Mouse (Mus musculus) G1E (cell line): ENCODE data around the gene Triap1. TPM values are rescaled to one million over a fixed set of nuclear protein-coding genes. Genes with fewer than 3 reads are reported as not detected.

Experiments
- ATAC-seq: 2 replicates; pipeline ENCODE4 v1.8.0; 2016; ENCODE audit warnings: mild to moderate bottlenecking; ENCODE audit not compliant: insufficient number of reproducible peaks, poor library complexity, low FRiP score, severe bottlenecking; ENCODE audit errors: extremely low read depth
- DNase-seq: peaks from one replicate; pipeline ENCODE4 v3.0.0; 2012; ENCODE audit warnings: low spot score
- H3K27me3 ChIP-seq: 2 replicates; pipeline ENCODE4 v1.6.1; 2012; ENCODE audit warnings: mild to moderate bottlenecking, low read length, inconsistent platforms; ENCODE audit not compliant: insufficient read depth
- H3K36me3 ChIP-seq: replicated peaks from 2 replicates; pipeline ENCODE3; 2012; ENCODE audit warnings: mild to moderate bottlenecking, inconsistent platforms
- H3K4me1 ChIP-seq: 2 replicates; pipeline ENCODE4 v1.6.1; 2012; ENCODE audit warnings: low read depth, low read length, inconsistent platforms, mixed read lengths; ENCODE audit not compliant: insufficient read depth
- H3K4me3 ChIP-seq: 2 replicates; pipeline ENCODE4 v1.5.1; 2012; ENCODE audit warnings: low read depth, mild to moderate bottlenecking, inconsistent platforms, low read length, moderate library complexity, mixed read lengths
- H3K9me3 ChIP-seq: replicated peaks from 2 replicates; pipeline ENCODE4 v1.6.1; 2012; ENCODE audit warnings: inconsistent platforms
- CTCF ChIP-seq: IDR thresholded peaks from 2 replicates; pipeline ENCODE4 v1.5.1; 2012; ENCODE audit warnings: low read depth, low read length, inconsistent platforms, mixed read lengths
- GATA1 ChIP-seq: IDR thresholded peaks from 2 replicates; pipeline ENCODE4 v1.6.1; 2012; ENCODE audit warnings: borderline replicate concordance, low read length, inconsistent platforms, mixed read lengths
- GATA2 ChIP-seq: IDR thresholded peaks from 2 replicates; pipeline ENCODE4 v1.6.1; 2012; ENCODE audit warnings: low read depth, low read length, inconsistent platforms, borderline replicate concordance
- POLR2AphosphoS5 ChIP-seq: IDR thresholded peaks from 2 replicates; pipeline ENCODE4 v1.6.1; 2012; ENCODE audit warnings: low read depth, low read length, inconsistent platforms; ENCODE audit not compliant: insufficient replicate concordance
- TAL1 ChIP-seq: conservative IDR thresholded peaks from 2 replicates; pipeline ENCODE4 v1.6.1; 2012; ENCODE audit warnings: low read depth, low read length, inconsistent platforms, mixed read lengths
- polyA plus RNA-seq: library from polyadenylated mRNA; stranded (reverse); fragments of >175 nt; gene quantifications from 2 replicates; pipeline ENCODE4 v1.2.3, GENCODE M21; 2012
- total RNA-seq, 2 experiments: library from RNA; stranded (forward) in 1 of 2; stranded (reverse) in 1 of 2; fragments of 200-1000 nt in 1 of 2; fragments of >200 nt in 1 of 2; fragmentation: Nextera tagmentation in 1 of 2; gene quantifications; 2 replicates each; pipeline ENCODE4 v1.2.3; 2014 to 2017

Triap1 gene
- total and polyA plus RNA-seq, 3 experiments: 14.1 to 47.0 (median 31.8) TPM

GRCm38 (mm10) chr5:115349225-115349555, 8.2 kb downstream of the Triap1 start:
- Histone ChIP-seq H3K4me3 (peak overlapping the region; percentile 95), H3K4me1 (peaks cover 31% of the 10 kb centered on the region), H3K27me3 (peaks cover 14% of the 10 kb centered on the region), H3K9me3 (peaks cover 3% of the 10 kb centered on the region), H3K36me3 (peaks cover 32% of the 10 kb centered on the region)
- ATAC-seq (no peak), DNase-seq (no peak)
- TF ChIP-seq CTCF (no peak), GATA1 (no peak), POLR2AphosphoS5 (no peak), TAL1 (no peak), GATA2 (no peak)

GRCm38 (mm10) chr5:115351348-115351747, 10.3 kb downstream of the Triap1 start:
- no peak for ATAC-seq

DNA sequence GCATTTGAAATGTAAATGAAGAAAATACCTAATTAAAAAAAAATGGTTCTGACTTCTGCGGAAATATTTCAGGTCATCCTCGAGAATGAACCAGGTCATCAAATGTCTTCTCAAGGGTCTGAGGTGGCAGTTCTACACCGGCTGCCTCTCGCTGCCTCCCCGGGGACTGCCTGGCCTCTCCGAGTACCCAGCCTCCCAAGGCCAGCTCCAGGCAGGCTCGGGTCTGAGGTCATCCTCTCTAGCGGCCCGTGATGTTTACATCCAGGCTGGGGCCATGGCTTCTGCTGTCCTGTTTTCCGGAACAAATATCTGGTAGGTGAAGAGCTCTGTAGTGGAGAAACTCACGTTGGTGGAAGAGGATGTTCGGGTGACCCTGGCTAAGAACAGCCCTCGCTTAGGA, 14.0 kb downstream of the Triap1 start:
- Histone ChIP-seq H3K4me1 (peaks cover 13% of the 10 kb centered on the region), H3K4me3 (no peak overlapping the region), H3K36me3 (no peaks in the 10 kb centered on the region), H3K27me3 (peaks cover 34% of the 10 kb centered on the region), H3K9me3 (peaks cover 3% of the 10 kb centered on the region)
- TF ChIP-seq POLR2AphosphoS5: no peak
- DNase-seq: no peak
- ATAC-seq: no peak

More at GRCm38 (mm10) chr5:115351348-115351747, 10.3 kb downstream of the Triap1 start:
- Histone ChIP-seq H3K27me3 (peaks cover 28% of the 10 kb centered on the region), H3K9me3 (peaks cover 3% of the 10 kb centered on the region), H3K4me1 (peaks cover 14% of the 10 kb centered on the region), H3K36me3 (peaks cover 10% of the 10 kb centered on the region), H3K4me3 (no peak overlapping the region)
- TF ChIP-seq POLR2AphosphoS5: no peak
- no peak for TF ChIP-seq GATA2
- no peak for TF ChIP-seq CTCF
- TF ChIP-seq GATA1: no peak
- no peak for TF ChIP-seq TAL1
- no peak for DNase-seq

- Histone ChIP-seq H3K9me3 (no peaks in the 10 kb centered on the region), H3K4me1 (peaks cover 23% of the 10 kb centered on the region), H3K27me3 (peaks cover 26% of the 10 kb centered on the region), H3K4me3 (peak overlapping the region; percentile 2; the same call in 1 of the 2 replicates), H3K36me3 (peaks cover 5% of the 10 kb centered on the region)
- TF ChIP-seq POLR2AphosphoS5 (no peak), CTCF (peak; percentile 96), GATA1 (no peak), GATA2 (no peak)
- ATAC-seq: peak; percentile 54
- DNase-seq: peak; percentile 88
Measured at GRCm38 (mm10) chr5:115358872-115359271, 17.8 kb downstream of the Triap1 start.

DNA sequence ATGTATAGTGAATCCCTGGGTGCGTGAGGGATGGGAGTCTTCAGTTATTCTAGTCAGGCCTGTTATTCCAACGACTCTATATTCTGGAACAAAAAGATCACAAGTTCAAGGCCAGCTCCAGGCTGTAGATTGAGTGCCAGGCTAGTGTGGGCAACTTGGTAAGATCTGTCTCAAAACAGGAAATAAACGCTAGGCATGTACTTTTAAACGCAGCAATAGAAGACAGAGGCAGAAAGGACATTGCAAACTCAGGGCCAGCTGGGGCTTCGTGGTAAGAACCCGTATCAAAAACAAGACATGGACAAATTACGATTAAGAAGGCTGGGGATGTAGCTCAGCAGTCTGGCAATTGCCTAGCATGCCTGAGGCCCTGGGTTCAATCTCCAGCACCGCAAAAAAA, 18.4 kb downstream of the Triap1 start:
- Histone ChIP-seq H3K36me3 (peaks cover 5% of the 10 kb centered on the region), H3K27me3 (peaks cover 23% of the 10 kb centered on the region), H3K4me1 (peaks cover 23% of the 10 kb centered on the region), H3K9me3 (no peaks in the 10 kb centered on the region), H3K4me3 (no peak overlapping the region; the same call in 1 of the 2 replicates)
- no peak for TF ChIP-seq TAL1
- TF ChIP-seq GATA1: no peak
- TF ChIP-seq CTCF: no peak
- TF ChIP-seq GATA2: no peak
- TF ChIP-seq POLR2AphosphoS5: no peak
- DNase-seq: no peak
- ATAC-seq: no peak

GRCm38 (mm10) chr5:115359851-115360372, 18.9 kb downstream of the Triap1 start:
- ATAC-seq (no peak), DNase-seq (no peak)
- peaks cover 5% of the 10 kb centered on the region for H3K36me3 ChIP-seq
- peaks cover 23% of the 10 kb centered on the region for H3K27me3 ChIP-seq
- TF ChIP-seq TAL1 (no peak), GATA2 (no peak), GATA1 (no peak), CTCF (no peak), POLR2AphosphoS5 (no peak)
- no peak overlapping the region for H3K4me3 ChIP-seq
- peaks cover 23% of the 10 kb centered on the region for H3K4me1 ChIP-seq
- no peaks in the 10 kb centered on the region for H3K9me3 ChIP-seq

DNA sequence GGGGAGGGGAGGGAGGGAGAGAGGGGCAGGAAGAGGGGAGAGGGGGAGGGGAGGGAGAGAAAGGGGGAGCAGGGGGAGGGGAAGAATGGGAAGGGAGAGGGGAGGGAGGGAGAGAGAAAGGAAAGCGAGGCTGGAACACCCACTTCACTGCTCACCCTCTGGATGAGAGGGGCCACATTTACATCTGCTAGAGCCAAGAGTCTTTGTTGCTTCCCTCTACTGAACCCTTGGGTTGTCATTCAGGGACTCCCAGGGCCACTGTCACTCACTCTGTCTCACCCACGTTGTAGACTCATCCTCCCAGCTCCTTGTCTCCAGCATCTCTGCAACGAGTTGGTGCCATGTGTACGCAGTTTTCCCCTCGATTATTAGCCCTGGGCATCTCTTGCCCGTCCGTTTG, 21.2 kb downstream of the Triap1 start:
- ATAC-seq (no peak), DNase-seq (no peak)

More for the DNA sequence above, 21.2 kb downstream of the Triap1 start:
- Histone ChIP-seq H3K9me3 (no peaks in the 10 kb centered on the region), H3K27me3 (peaks cover 6% of the 10 kb centered on the region; the same call in 1 of the 2 replicates), H3K4me3 (no peak overlapping the region), H3K4me1 (peaks cover 23% of the 10 kb centered on the region), H3K36me3 (peaks cover 12% of the 10 kb centered on the region)
- no peak for TF ChIP-seq CTCF
- no peak for TF ChIP-seq TAL1
- TF ChIP-seq GATA1: no peak
- TF ChIP-seq POLR2AphosphoS5: no peak
- TF ChIP-seq GATA2: no peak
